Mouse (Mus musculus) left cerebral cortex, postnatal 4 days (tissue): ENCODE data around the gene Serinc2. TPM values are rescaled to one million over a fixed set of nuclear protein-coding genes. Genes with fewer than 3 reads are reported as not detected.
A peak's percentile ranks its signal among the peaks of the same experiment; 100 is the strongest.
"Not testable (repeated sequence)": the region's sequence is repeated elsewhere in the genome, so short reads cannot be mapped to it uniquely, and the experiment has no call there.

Experiments used
- DNase-seq: peaks from one replicate; pipeline ENCODE4 v3.0.0-alpha.2; 2022
- intact Hi-C: fragments of 180-260 bp; cut with DNase I; formaldehyde crosslinking; loops from one replicate; pipeline ENCODE4 v1.15.1; 2025
- total RNA-seq, 2 experiments: library from RNA; stranded (reverse); gene quantifications; 2 replicates each; pipeline ENCODE4 v1.2.3; 2021

The Serinc2 gene
- total RNA-seq, 2 experiments from 2014 or later, result 8.5 to 9.2 TPM

DNA sequence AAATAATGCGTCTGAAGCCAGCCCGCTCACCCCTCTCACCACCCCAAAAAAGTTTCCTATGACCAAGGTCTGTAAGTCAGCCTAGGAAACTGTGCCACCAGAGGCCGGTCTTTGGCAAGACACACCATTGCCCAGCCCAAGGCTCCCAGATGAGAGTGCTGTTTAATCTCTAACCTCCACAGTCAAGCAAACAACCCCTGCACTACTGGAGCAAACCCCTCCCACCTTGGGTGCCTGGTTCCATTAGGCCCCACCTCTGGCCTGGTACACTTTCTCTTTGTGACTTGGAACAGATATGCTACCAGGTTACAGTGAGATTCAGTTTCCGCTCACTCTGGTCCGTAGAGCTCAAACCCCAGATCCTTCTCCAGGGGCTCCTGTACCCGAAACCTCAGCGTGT lies 11.9 kb downstream of the Serinc2 start:
- intact Hi-C loops, result no loop called here
- no peak for DNase-seq

DNA sequence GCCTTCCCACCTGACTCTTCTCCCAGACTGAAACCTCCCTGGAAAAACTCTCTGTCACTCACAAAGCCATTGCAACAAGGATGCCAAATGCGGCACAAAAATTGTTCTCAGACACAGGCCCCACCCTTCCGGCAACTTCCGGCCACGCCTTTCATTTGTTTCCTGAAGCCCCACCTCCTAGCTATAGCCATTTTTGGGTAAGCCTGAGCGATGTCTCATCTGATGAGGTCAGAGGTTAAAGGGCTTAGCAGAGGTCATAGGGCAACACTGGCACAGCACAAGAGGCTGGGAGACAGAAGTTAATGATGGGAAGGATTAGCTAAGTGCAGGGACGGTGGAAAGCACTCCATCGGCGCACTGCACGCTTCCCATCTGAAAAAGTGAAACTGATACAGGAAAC lies 12.4 kb downstream of the Serinc2 start:
- intact Hi-C loops, result no loop called here
- no peak for DNase-seq

DNA sequence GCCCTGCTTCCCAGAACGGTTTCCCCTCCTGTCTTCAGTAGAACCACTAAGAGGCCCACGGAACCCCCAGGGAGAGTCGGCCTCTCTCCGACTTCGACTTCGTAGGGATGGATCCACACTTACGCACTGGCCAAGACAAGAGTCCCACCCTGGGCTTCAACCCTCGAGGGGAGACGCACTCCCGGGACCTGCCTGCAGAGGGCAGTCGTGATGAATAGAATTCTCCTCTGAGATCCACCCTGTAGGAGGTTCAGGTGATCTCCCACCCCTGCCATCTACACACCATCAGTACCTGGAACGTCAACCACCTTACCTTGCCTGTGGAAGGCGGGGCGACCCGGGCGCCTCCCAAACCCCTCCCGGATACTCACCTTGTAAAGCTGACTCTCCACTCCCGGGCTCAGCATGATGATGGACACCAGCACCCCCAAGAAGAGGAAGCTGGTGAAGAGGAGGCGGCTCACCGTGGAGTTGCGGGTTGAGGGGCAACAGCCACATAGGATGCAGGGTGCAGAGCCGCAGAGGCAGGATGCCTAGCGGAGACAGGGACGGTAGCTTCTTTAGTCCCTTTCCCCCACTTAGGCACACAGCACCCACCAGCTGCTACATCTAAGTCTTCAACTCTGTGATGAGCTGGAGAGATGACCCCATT lies 14.2 kb downstream of the Serinc2 start:
- peak; percentile 75 for DNase-seq
- intact Hi-C loops, result no loop called here

DNA sequence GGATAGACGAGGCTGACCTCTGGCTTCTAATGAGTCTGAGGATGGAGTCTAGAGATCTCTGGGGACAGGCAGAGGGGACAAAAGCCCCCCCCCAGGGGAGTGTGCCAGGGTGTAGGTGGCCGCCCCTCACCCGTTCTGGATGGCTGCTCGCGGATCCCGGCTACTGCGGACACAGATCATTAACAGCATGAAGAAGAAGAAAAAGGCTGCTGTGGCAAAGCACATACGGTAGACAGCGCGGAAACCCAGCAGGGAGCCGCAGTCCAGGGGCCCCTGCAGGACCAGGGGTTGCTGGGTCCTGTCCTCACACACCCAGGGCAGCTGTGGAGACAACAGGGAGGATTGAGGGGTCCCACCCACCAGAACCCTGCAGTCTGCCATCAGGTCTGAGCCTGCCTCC lies 14.9 kb downstream of the Serinc2 start:
- DNase-seq, result no peak
- intact Hi-C loops, result no loop called here

DNA sequence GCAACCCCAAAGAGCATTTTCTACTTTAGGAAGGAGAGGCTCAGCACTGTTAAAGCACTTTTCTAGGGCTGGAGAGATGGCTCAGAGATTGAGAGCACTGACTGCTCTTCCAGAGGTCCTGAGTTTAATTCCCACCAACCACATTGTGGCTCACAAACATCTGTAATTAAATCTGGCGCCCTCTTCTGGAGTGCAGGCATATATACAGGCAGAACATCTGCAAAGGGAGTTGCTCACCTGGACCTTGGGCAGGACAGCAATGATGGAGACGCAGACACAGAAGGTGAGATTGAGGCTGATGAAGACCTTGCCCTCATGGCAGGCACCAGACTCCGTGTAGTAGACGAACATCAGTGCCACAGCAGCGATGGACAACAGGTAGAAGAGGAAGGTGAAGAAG lies 18.6 kb downstream of the Serinc2 start:
- intact Hi-C loops, result no loop called here
- DNase-seq, result no peak

DNA sequence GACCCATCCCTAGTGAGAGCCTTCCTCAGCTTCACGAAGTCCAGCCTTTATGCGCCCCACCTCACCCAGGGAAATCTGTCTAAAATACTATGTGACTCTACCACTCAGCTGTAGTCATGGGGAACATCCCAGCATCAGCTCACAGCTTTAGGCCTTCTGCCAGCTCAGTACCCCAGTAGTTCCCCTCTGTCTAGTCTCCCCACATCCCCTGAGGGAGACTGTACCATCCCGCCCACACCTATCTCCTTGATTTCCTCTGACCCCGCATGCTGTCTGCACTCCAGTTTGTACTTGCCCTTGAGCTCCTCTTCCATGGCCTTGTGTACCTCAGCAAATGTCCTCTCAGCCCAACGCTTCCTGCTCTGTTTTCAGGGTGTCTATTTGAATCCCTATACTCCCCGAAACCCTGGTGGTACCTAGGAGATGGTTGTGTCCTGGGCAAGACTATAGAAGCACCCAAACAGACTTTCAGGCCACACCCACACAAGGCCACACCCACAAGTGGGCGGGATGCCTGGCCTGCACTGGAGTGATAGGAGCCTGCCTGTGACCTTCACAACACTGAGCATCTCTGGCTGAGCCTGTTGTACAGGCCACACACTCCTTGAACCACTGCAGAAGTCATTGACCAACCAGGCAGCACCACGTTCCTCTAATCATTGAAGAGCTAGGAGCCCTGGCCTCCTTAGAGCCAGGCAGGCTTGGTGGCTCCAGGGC lies 26.4 kb downstream of the Serinc2 start:
- intact Hi-C loops, result no loop called here
- DNase-seq, result no peak

DNA sequence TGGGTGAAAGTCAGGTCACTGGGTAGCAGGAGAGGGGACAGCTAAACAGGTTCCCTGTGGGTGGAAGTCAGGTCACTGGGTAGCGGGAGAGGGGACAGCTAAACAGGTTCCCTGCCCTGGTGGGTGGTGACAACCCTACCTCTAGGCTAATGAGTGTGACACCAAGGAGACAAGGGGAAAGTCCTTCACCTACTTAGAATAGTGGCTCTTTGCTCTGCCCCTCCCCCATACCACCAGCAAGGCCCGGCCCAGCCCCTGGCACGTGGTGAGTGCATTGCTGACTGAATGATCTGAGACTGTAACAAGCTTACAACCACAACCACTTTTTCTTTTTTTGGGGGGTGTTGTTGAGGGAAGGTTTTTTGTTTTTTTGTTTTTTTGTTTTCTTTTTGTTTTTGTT lies 27.2 kb downstream of the Serinc2 start:
- intact Hi-C loops, result no loop called here
- no peak for DNase-seq

DNA sequence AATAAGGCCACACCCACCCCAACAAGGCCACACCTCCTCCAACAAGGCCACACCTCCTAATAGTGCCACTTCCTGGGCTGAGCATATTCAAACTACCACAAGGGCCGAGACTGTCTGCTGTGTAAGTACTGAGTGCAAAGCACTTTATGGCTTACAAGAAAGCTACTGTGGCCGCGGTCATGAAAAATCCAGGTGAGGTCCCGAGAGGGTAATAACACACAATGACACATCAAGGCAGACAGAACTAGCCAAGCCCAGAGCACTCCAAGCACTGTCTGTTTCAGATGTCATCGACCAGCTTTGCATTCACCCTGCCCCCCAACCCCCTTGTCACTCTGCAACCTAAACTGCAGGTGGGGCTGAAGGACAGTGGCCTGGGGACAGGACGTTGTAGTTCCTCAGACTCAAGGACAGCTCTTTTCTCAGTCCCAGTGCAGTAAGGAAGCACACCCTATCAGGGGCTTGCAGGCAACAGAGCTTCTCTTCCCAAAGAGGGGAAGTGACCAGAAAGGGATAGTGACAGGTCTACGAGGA lies 27.8 kb downstream of the Serinc2 start:
- intact Hi-C loops, result no loop called here
- no peak for DNase-seq

DNA sequence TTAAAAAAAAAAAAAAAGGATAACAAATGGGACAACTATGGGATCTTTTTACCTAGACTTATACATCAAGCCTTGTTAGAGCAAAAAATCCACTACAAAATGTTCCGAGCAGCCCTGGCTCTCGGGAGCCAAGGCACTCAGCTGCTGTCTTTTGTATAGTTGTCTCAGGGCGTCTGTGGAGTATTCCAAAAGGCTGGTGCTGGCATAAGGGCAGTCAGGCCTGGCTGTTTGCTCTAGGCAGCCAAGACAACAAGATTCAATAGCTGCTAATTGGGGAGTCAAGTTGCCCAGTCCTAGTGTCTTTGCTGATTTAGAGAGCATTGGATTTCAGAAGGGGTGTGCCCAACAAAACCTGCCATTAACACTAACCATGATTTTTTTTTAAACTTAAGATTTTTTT lies 30.4 kb downstream of the Serinc2 start:
- peak; percentile 42 for DNase-seq
- intact Hi-C loops, result loop anchor here (5.0 kb wide), 1 partner anchor 51 kb away; no protein-coding TSS in a partner anchor

DNA sequence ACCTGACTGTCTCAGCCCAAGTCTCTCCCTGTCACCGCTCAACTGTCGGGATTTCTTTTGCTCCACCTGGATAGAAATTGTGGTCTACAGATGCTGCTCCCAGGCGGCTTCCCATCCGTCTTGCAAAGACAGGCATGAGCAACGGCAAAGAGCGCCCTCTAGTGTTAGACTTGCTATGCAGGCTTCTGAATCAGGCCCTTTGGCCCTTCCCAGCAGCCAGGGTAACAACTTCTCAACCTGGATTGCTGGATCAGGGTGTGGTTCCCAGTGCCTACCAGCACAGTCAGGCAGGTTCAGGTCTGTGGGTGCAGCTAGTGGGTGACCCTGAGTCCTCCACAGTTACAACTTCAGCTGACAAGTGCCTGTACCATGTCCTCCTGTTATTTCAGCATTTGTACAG lies 32.9 kb downstream of the Serinc2 start:
- intact Hi-C loops, result loop anchor here (5.0 kb wide), 1 partner anchor 49 kb away; no protein-coding TSS in a partner anchor
- DNase-seq, result peak; percentile 70

DNA sequence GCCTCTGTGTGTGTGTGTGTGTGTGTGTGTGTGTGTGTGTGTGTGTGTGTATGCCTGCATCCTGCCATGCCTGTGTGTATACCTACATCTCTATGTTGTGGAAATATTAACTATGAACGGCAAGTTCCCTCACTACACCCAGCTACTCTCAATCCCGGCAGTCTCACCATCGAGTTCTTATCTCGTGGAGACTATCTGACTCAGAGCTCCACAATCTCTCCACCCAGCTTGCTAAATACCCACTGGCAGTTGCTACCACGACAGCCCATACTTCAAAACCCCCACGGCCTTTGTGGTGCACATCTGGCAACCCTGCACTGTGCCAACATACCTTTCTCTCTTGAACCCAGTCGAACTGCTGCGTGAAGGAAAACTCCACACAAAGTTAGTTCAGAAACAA lies 34.3 kb downstream of the Serinc2 start:
- intact Hi-C loops, result loop anchor here (5.0 kb wide), 1 partner anchor 47 kb away; no protein-coding TSS in a partner anchor
- DNase-seq, result no peak

DNA sequence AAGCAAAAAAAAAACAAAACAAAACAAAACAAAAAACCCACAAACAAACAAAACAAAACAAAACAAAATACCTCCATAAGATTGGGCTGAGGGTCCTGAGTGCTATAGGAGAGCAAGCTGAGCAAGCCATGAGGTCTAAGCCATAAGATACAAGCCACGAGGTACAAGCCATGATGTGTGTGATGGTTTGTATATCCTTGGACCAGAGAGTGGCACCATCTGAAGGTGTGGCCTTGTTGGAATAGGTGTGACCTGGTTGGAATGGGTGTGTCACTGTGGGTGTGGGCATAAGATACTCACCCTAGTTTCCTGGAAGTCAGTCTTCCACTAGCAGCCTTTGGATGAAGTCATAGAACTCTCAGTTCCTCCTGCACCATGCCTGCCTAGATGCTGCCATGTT lies 35.4 kb downstream of the Serinc2 start:
- intact Hi-C loops, DNase-seq: not testable (repeated sequence)

DNA sequence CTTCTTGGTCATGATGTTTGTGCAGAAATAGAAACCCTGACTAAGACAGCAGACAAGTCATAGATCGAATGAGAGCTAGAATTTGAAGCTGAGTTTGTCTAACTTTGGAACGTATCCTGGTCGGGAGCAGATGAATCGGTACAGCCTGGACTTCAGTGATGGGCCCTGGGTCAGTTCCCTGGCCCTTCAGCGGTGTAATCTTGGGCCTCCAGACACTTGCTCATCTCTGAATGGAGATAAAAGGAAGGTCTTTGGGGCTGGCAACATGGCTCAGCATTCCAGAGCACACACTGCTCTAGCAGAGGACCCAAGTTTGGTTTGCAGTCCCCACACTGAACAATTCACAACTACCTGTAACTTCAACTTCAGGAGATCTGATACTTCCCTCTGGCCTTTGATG lies 36.0 kb downstream of the Serinc2 start:
- no peak for DNase-seq
- intact Hi-C loops, result no loop called here

DNA sequence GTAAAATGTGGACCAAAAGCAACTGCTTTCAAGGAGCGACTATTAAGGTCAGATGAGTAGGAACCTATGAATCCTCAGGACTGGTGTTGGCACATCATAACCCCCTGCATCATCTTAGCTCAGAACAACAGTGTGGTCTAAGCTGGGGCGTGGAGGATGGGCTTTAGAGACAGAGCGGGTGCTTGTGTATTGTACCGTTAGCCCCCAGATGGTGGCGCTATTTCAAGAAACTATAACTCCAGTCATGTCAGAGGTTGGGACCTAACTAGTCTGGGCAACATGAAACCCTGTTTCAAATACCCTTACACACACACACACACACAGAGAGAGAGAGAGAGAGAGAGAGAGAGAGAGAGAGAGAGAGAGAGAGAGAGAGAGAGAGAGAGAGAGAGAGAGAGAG lies 38.3 kb downstream of the Serinc2 start:
- intact Hi-C loops, result no loop called here
- no peak for DNase-seq

DNA sequence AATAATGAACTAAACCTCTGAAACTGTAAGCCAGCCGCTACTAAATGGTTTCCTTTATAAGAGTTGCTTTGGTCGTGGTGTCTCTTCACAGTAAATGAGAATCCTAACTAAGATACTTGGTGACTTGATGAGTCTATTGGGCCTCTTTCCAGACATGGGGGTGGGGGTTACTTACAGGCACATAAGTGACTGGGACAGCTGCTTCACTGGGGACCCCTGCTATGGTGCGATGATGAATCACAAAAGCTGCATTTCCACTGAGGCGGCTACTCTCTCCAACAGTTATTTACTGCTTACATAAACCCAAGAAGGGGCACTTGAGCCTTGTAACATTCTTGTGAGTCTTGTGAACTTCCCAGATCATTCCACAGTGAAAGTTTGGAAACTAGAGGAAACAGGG lies 41.4 kb downstream of the Serinc2 start:
- intact Hi-C loops, result no loop called here
- no peak for DNase-seq

DNA sequence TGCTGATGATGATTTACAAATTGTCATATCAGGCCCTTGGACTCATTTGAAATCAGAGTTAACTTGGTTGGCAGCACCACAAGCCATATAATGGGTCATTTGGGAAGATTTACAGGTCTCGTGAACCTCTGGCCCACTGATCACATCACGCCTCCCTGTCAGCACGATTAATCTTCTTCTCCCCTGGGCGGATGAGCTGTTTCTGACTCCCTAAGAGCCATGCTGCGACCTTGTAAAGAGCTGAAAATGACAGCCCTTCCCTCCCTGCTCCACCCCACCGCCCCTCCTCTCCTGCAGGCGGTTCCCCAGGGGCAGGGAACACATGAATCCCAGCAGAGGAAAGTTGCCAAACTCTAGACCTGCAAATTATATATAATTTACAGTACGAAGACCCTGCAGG lies 42.6 kb downstream of the Serinc2 start:
- intact Hi-C loops, result no loop called here
- DNase-seq, result no peak

DNA sequence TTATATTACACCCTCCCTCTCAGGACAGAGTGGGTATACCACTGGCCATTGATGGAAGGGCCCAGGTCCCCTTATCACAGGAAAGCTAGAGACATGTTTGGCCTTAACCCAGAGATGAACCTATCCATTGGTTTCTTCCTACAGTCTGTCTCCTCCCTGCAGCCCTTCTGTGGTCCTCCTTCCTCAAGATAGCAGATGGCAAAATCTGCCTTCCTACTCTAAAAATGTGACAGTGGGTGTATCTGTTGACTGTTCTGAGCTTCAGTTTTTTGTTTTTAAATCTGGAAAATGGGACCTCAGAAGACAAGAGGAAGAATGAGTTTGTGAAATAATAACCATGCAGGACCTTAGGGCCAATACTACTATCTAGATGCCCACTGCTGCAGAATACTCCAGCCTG lies 54.9 kb downstream of the Serinc2 start:
- intact Hi-C loops, result no loop called here
- DNase-seq, result no peak

DNA sequence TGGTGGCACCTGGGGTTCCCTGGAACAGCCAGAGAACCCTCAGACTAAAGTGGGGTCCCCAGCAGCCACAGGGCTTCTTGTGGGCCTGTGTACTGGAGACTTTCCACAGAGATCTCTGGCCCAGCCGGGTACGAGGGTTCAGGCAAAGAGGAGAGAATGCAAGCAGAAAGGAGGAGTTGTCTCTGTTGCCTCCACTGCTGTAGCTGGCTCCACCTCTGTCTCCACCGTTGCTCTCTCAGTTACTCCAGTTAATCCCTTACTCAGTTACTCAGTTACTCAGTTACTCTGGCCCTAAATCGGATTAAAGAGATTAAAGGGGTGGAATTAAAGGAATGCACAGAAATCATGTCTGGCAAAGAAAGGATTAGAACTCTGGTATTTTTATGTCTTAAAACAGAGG lies 56.8 kb downstream of the Serinc2 start, which contains the start of gene Gm853:
Gm853 (minus strand) TSS at position 223 of the 400 bp plus-strand sequence.
- intact Hi-C loops, result no loop called here

DNA sequence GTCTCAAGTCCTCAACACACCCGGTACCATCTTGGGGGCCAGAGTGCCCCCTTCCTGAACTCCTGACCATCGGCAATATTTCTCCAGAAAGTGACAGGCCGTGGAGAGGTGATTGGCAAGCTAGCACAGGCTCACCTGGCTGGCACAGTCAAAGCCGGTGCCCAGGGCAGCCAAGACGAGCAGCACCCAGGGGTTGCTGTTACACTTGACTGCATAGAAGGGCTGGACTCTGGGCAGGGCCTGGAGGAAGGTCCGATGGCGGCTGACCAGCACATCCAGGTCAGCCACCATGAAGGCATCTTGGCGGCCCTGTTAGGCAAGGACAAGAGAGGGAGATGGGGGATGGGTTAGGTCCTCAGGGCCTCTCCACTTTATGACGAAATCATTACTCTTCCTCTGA lies 58.8 kb downstream of the Serinc2 start:
- intact Hi-C loops, result no loop called here
- DNase-seq, result no peak

More for the DNA sequence above, 56.8 kb downstream of the Serinc2 start, which contains the start of gene Gm853:
- DNase-seq, result no peak

DNA sequence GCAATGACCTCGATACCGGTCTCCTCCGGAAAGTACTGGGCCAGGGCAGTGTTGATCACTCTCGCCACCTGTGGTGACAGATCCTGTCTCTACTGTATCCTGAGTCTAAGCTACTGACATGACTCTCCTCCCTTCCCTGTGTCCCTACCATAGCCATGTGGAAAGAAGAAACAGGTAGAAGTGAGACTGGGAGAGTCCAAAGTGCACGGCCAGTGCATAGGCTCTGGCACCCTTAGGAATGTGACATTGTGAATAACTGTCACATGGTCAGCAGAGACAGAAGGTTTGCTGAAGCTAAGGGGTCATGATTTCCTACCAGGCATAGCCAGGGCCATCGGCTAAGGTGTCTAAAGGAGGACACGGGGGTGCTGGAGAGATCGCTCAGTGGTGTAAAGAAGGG lies 63.6 kb downstream of the Serinc2 start:
- DNase-seq, result no peak
- intact Hi-C loops, result no loop called here

DNA sequence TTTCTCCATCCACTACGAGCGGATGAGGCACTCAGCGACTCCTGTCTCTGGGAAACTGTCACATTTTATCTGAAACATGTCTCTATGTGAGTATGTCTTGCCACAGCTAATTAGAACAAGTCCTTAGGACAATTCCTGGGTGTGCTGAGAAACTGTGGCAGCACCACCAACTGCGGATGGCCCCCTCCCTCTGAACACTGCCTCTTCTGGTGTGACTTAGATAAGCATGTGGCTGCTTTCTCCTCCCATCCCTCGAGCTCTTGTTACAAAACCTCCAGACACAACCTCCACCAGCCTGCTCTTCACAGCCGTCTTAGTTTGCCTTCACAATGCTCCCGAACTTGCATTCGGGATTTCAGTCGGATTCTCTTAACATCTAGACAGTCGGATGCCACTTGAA lies 65.1 kb downstream of the Serinc2 start:
- no peak for DNase-seq
- intact Hi-C loops, result no loop called here

DNA sequence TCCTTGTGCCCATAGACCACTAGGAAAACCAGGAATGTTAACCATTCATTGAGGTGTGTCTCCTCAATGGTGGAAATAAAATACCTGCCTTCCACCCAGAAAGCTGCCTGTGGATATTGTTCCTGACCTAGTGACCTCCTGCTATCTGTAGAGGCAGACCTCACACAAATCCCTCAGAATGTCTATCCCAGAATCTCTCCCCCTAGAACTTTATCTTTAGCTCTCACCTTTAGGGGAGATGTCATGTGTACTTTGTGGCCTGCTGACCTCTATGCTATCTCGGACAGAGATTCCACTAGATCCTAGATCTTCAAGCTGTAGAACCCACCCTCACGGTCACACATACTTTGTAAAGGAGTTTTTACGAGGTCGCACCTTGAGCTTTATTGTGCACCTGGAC lies 65.8 kb downstream of the Serinc2 start:
- intact Hi-C loops, result no loop called here
- DNase-seq, result no peak
